Mouse (Mus musculus): ENCODE measurements around the gene Ttll4. TPM values are rescaled to one million over a fixed set of nuclear protein-coding genes. Genes with fewer than 3 reads are reported as not detected.
A peak's percentile ranks its signal among the peaks of the same experiment; 100 is the strongest.

The Ttll4 gene
- polyA plus RNA-seq, 1 experiment, result 51.4 TPM

- DNase-seq, result no peak
- WGBS, result 94% methylated on average over 3 of the region's 3 CpGs
- no peaks in the 10 kb centered on the region for H3K27me3 ChIP-seq (ENCODE audit: control insufficient read depth, insufficient read depth, low read length)
- H3K27ac ChIP-seq (ENCODE audit: control insufficient read depth, insufficient read depth, low read length), result no peak overlapping the region
- no peak overlapping the region for H3K4me3 ChIP-seq (ENCODE audit: control insufficient read depth, insufficient read depth, low read length)
- no peaks in the 10 kb centered on the region for H3K36me3 ChIP-seq (ENCODE audit: control insufficient read depth, insufficient read depth, low read length)
- TF ChIP-seq POLR2A (IDR thresholded peaks at IDR 0.05; ENCODE audit: control insufficient read depth, extremely low read depth, insufficient read depth, low read length, poor library complexity) (no peak), CTCF (IDR thresholded peaks at IDR 0.05; ENCODE audit: borderline replicate concordance, control insufficient read depth, extremely low read depth, insufficient read depth, low read length, poor library complexity) (no peak)
- H3K4me1 ChIP-seq (replicated peaks; ENCODE audit: control insufficient read depth, insufficient read depth, low read length), result no peaks in the 10 kb centered on the region
Observed at GRCm38 (mm10) chr1:74704156-74704555, 42.6 kb downstream of the Ttll4 start.

- WGBS, result 92% methylated on average over 5 of the region's 5 CpGs
- H3K27ac ChIP-seq (ENCODE audit: control insufficient read depth, insufficient read depth, low read length), result no peak overlapping the region
- no peaks in the 10 kb centered on the region for H3K4me1 ChIP-seq (replicated peaks; ENCODE audit: control insufficient read depth, insufficient read depth, low read length)
- DNase-seq, result no peak
- no peaks in the 10 kb centered on the region for H3K36me3 ChIP-seq (ENCODE audit: control insufficient read depth, insufficient read depth, low read length)
- TF ChIP-seq CTCF (IDR thresholded peaks at IDR 0.05; ENCODE audit: borderline replicate concordance, control insufficient read depth, extremely low read depth, insufficient read depth, low read length, poor library complexity), result no peak
- TF ChIP-seq POLR2A (IDR thresholded peaks at IDR 0.05; ENCODE audit: control insufficient read depth, extremely low read depth, insufficient read depth, low read length, poor library complexity), result no peak
- no peaks in the 10 kb centered on the region for H3K27me3 ChIP-seq (ENCODE audit: control insufficient read depth, insufficient read depth, low read length)
- H3K4me3 ChIP-seq (ENCODE audit: control insufficient read depth, insufficient read depth, low read length), result no peak overlapping the region
Observed at GRCm38 (mm10) chr1:74705016-74705415, 43.5 kb downstream of the Ttll4 start.

- no peaks in the 10 kb centered on the region for H3K36me3 ChIP-seq (ENCODE audit: control insufficient read depth, insufficient read depth, low read length)
- H3K27ac ChIP-seq (ENCODE audit: control insufficient read depth, insufficient read depth, low read length), result no peak overlapping the region
- 81% methylated on average over 6 of the region's 6 CpGs for WGBS
- no peaks in the 10 kb centered on the region; the same call in 1 of the 2 replicates for H3K27me3 ChIP-seq (ENCODE audit: control insufficient read depth, insufficient read depth, low read length)
- TF ChIP-seq POLR2A (IDR thresholded peaks at IDR 0.05; ENCODE audit: control insufficient read depth, extremely low read depth, insufficient read depth, low read length, poor library complexity), result no peak
- no peak for TF ChIP-seq CTCF (IDR thresholded peaks at IDR 0.05; ENCODE audit: borderline replicate concordance, control insufficient read depth, extremely low read depth, insufficient read depth, low read length, poor library complexity)
- DNase-seq, result no peak
- no peaks in the 10 kb centered on the region for H3K4me1 ChIP-seq (replicated peaks; ENCODE audit: control insufficient read depth, insufficient read depth, low read length)
- no peak overlapping the region for H3K4me3 ChIP-seq (ENCODE audit: control insufficient read depth, insufficient read depth, low read length)
Observed at GRCm38 (mm10) chr1:74709566-74709965, 48.0 kb downstream of the Ttll4 start.

GRCm38 (mm10) chr1:74712046-74712445, 50.5 kb downstream of the Ttll4 start:
- no peaks in the 10 kb centered on the region for H3K36me3 ChIP-seq (ENCODE audit: control insufficient read depth, insufficient read depth, low read length)
- no peak overlapping the region for H3K27ac ChIP-seq (ENCODE audit: control insufficient read depth, insufficient read depth, low read length)
- DNase-seq, result no peak
- H3K4me1 ChIP-seq (replicated peaks; ENCODE audit: control insufficient read depth, insufficient read depth, low read length), result no peaks in the 10 kb centered on the region
- no peaks in the 10 kb centered on the region; the same call in 1 of the 2 replicates for H3K27me3 ChIP-seq (ENCODE audit: control insufficient read depth, insufficient read depth, low read length)
- WGBS, result 42% methylated on average over 4 of the region's 4 CpGs
- no peak overlapping the region for H3K4me3 ChIP-seq (ENCODE audit: control insufficient read depth, insufficient read depth, low read length)
- TF ChIP-seq POLR2A (IDR thresholded peaks at IDR 0.05; ENCODE audit: control insufficient read depth, extremely low read depth, insufficient read depth, low read length, poor library complexity) (no peak), CTCF (IDR thresholded peaks at IDR 0.05; ENCODE audit: borderline replicate concordance, control insufficient read depth, extremely low read depth, insufficient read depth, low read length, poor library complexity) (no peak)

- H3K4me1 ChIP-seq (replicated peaks; ENCODE audit: control insufficient read depth, insufficient read depth, low read length), result no peaks in the 10 kb centered on the region
- no peak for DNase-seq
- H3K4me3 ChIP-seq (ENCODE audit: control insufficient read depth, insufficient read depth, low read length), result no peak overlapping the region
- no peaks in the 10 kb centered on the region for H3K36me3 ChIP-seq (ENCODE audit: control insufficient read depth, insufficient read depth, low read length)
- WGBS, result 36% methylated on average over 5 of the region's 5 CpGs
- TF ChIP-seq CTCF (IDR thresholded peaks at IDR 0.05; ENCODE audit: borderline replicate concordance, control insufficient read depth, extremely low read depth, insufficient read depth, low read length, poor library complexity), result no peak
- no peak for TF ChIP-seq POLR2A (IDR thresholded peaks at IDR 0.05; ENCODE audit: control insufficient read depth, extremely low read depth, insufficient read depth, low read length, poor library complexity)
- H3K27ac ChIP-seq (ENCODE audit: control insufficient read depth, insufficient read depth, low read length), result no peak overlapping the region
- H3K27me3 ChIP-seq (ENCODE audit: control insufficient read depth, insufficient read depth, low read length), result no peaks in the 10 kb centered on the region; the same call in 1 of the 2 replicates
Observed at GRCm38 (mm10) chr1:74712461-74713098, 51.0 kb downstream of the Ttll4 start.

GRCm38 (mm10) chr1:74713099-74713858, 51.7 kb downstream of the Ttll4 start, which contains the start of gene Cyp27a1:
Cyp27a1 (plus strand) TSS chr1:74713574.
- peak within 1 kb of the TSS; percentile 9; the same call in 1 of the 2 replicates for H3K4me3 ChIP-seq (ENCODE audit: control insufficient read depth, insufficient read depth, low read length)
- 11% methylated on average over 35 of the region's 35 CpGs for WGBS
- no peaks in the 10 kb centered on the region for H3K36me3 ChIP-seq (ENCODE audit: control insufficient read depth, insufficient read depth, low read length)
- H3K27me3 ChIP-seq (ENCODE audit: control insufficient read depth, insufficient read depth, low read length), result no peaks in the 10 kb centered on the region; the same call in 1 of the 2 replicates
- H3K4me1 ChIP-seq (replicated peaks; ENCODE audit: control insufficient read depth, insufficient read depth, low read length), result no peaks in the 10 kb centered on the region
- peak; percentile 6 for DNase-seq
- H3K27ac ChIP-seq (ENCODE audit: control insufficient read depth, insufficient read depth, low read length), result no peak within 1 kb of the TSS
- TF ChIP-seq CTCF (IDR thresholded peaks at IDR 0.05; ENCODE audit: borderline replicate concordance, control insufficient read depth, extremely low read depth, insufficient read depth, low read length, poor library complexity), result no peak
- TF ChIP-seq POLR2A (IDR thresholded peaks at IDR 0.05; ENCODE audit: control insufficient read depth, extremely low read depth, insufficient read depth, low read length, poor library complexity), result no peak

All from thymus, adult 2 months (tissue).